Mouse (Mus musculus) stomach, embryonic 14.5 days (tissue): ENCODE results near the gene Sirpb1c. TPM values are rescaled to one million over a fixed set of nuclear protein-coding genes. Genes with fewer than 3 reads are reported as not detected.
"Not testable (repeated sequence)": the region's sequence is repeated elsewhere in the genome, so short reads cannot be mapped to it uniquely, and the experiment has no call there.

ENCODE experiments used
- ATAC-seq: fragments of 200-750 bp; cut with Nextera tagmentation; 2 replicates; pipeline ENCODE4 v1.8.0; 2017; ENCODE audit warnings: low read depth, moderate TSS enrichment; ENCODE audit not compliant: insufficient number of reproducible peaks, insufficient read depth, low FRiP score
- H3K27ac ChIP-seq: fragments of 300-500 bp; sonication (generic); 2 replicates; pipeline ENCODE4 v1.5.1; 2014; ENCODE audit warnings: mild to moderate bottlenecking, low read length, moderate library complexity, mixed read lengths
- H3K27me3 ChIP-seq: fragments of 300-500 bp; sonication (generic); 2 replicates; pipeline ENCODE4 v1.6.1; 2014; ENCODE audit warnings: low read length, control low read depth, mixed read lengths; ENCODE audit not compliant: control insufficient read depth, insufficient read depth
- H3K36me3 ChIP-seq: fragments of 300-500 bp; sonication (generic); 2 replicates; pipeline ENCODE4 v1.6.1; 2014; ENCODE audit warnings: mild to moderate bottlenecking, control low read depth, low read length, moderate library complexity, mixed read lengths; ENCODE audit not compliant: control insufficient read depth, insufficient read depth
- H3K4me1 ChIP-seq: fragments of 300-500 bp; sonication (generic); 2 replicates; pipeline ENCODE4 v1.6.1; 2014; ENCODE audit warnings: low read length, control low read depth, mixed read lengths; ENCODE audit not compliant: control insufficient read depth, insufficient read depth
- H3K4me2 ChIP-seq: fragments of 300-500 bp; sonication (generic); replicated peaks from 2 replicates; pipeline ENCODE4 v1.6.1; 2014; ENCODE audit warnings: low read depth, low read length, control low read depth
- H3K4me3 ChIP-seq: fragments of 300-500 bp; sonication (generic); 2 replicates; pipeline ENCODE4 v1.5.1; 2014; ENCODE audit warnings: low read depth, low read length, control low read depth
- H3K9ac ChIP-seq: fragments of 300-500 bp; sonication (generic); replicated peaks from 2 replicates; pipeline ENCODE4 v1.6.1; 2014; ENCODE audit warnings: low read depth, mild to moderate bottlenecking, control low read depth, low read length, moderate library complexity, mixed read lengths
- H3K9me3 ChIP-seq: fragments of 300-500 bp; sonication (generic); 2 replicates; pipeline ENCODE4 v1.6.1; 2016; ENCODE audit warnings: low read depth, low read length, control low read depth; ENCODE audit not compliant: control insufficient read depth
- WGBS: fragments of 180-500 bp; shearing (Covaris S2); extraction: QIAGEN DNeasy Blood & Tissue Kit; methylation state at CpG from one replicate; pipeline ENCODE4 v1.1.7; 2014; 5-methylcytosine and 5-hydroxymethylcytosine counted together
- polyA plus RNA-seq: library from polyadenylated mRNA; unstranded; fragments of >200 nt; fragmentation: Nextera tagmentation; extraction: Ambion mirVana; gene quantifications from 2 replicates; pipeline ENCODE4 v1.2.1, GENCODE M21; 2014

The Sirpb1c gene
- polyA plus RNA-seq = 0.15 TPM in 1 of 2 replicates, not detected in the other

GRCm38 (mm10) chr3:15848280-15848679 lies at the start of gene Sirpb1c:
Gene Sirpb1c, minus strand, starts transcription at chr3:15848528.
- no CpG with 5 or more reads among the region's 1 CpGs for WGBS

DNA sequence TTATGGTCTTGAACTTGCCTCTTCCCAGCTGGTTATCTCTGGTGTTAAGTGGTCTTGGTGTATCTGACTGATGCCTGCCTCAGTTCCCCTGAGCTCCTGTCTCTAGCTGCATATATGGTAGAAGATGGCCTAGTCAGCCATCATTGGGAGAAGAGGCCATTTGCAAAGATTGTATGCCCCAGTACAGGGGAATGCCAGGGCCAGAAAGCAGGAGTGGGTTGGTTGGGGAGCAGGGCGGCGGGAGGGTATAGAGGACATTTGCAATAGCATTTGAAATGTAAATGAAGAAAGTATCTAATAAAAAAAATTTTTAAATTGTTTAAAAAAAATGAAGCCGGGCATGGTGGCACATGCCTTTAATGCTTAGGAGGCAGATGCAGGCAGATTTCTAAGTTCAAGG lies 38.1 kb upstream of the Sirpb1c start:
- ATAC-seq = no peak
- WGBS = 87% methylated on average over 3 of the region's 3 CpGs
- no peaks in the 10 kb centered on the region for H3K36me3 ChIP-seq

More at GRCm38 (mm10) chr3:15848280-15848679, at the start of gene Sirpb1c:
- not testable (repeated sequence) for ATAC-seq, H3K4me2 ChIP-seq, H3K27ac ChIP-seq, H3K9ac ChIP-seq, H3K27me3 ChIP-seq, H3K9me3 ChIP-seq, H3K36me3 ChIP-seq, H3K4me3 ChIP-seq, H3K4me1 ChIP-seq

GRCm38 (mm10) chr3:15855773-15856172 lies 7.4 kb upstream of the Sirpb1c start:
- H3K9me3 ChIP-seq, H3K4me3 ChIP-seq, H3K4me2 ChIP-seq, H3K4me1 ChIP-seq, H3K27me3 ChIP-seq, H3K36me3 ChIP-seq, H3K27ac ChIP-seq, ATAC-seq, H3K9ac ChIP-seq: not testable (repeated sequence)

More for the DNA sequence above, 38.1 kb upstream of the Sirpb1c start:
- Histone ChIP-seq H3K4me1 (no peaks in the 10 kb centered on the region), H3K4me3 (no peak overlapping the region), H3K9me3 (no peaks in the 10 kb centered on the region), H3K4me2 (no peak overlapping the region), H3K27ac (no peak overlapping the region), H3K9ac (no peak overlapping the region), H3K27me3 (no peaks in the 10 kb centered on the region)

DNA sequence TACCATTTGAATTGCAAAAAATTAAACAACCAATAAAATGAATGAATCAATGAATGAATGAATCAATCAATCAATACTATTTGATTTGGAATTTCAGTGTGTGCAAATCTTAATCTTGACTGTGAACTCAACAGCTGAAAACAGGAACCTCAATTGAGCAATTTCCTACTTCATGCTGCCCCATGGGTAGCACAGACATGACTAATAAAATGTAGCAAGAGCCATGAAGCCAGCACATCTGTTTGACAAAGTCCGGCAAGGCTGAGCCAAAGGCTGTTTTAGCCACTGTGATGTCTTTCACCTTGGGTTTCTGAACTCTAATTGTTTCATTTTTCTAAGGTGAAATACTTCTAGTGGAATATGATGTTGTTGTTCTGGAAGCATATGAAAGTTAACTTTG lies 1.6 kb upstream of the Sirpb1c start:
- Histone ChIP-seq H3K4me2 (no peak overlapping the region), H3K36me3 (no peaks in the 10 kb centered on the region), H3K9ac (no peak overlapping the region), H3K4me1 (no peaks in the 10 kb centered on the region), H3K27ac (no peak overlapping the region), H3K4me3 (no peak overlapping the region), H3K27me3 (no peaks in the 10 kb centered on the region), H3K9me3 (no peaks in the 10 kb centered on the region)
- no peak for ATAC-seq
- WGBS = 93% methylated on average over 1 of the region's 1 CpGs

DNA sequence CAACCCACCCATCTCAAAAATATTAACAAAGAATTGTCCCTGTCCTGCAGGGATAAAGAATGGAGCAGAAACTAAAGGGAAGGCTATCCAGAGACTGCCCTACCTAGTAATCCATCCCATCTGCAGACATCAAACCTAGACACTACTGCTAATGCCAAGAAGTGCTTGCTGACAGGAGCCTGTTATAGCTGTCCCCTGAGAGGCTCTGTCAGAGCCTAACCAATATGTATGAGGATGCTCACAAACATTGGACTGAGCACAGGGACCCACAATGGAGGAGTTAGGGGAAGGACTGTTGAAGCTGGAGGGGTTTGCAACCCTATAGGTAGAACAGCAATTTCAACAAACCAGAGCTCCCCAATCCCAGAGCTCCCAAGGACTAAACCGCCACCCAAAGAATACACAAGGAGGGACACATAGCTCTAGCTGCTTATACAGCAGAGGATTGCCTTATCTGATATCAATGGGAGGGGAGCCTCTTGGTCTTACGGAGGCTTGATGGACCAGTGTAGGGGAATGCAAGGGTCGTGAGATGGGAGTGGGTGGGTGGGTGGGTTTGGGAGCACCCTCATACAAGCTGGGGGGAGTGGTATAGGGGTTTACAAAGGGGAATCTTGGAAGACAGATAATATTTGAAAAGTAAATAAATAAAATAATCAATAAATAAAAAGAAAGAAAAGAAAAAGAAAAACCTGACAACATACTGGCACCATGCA lies 838 bp downstream of the Sirpb1c start:
- Histone ChIP-seq H3K4me2 (no peak overlapping the region), H3K9ac (no peak overlapping the region), H3K27ac (no peak overlapping the region), H3K27me3 (no peaks in the 10 kb centered on the region), H3K9me3 (no peaks in the 10 kb centered on the region), H3K36me3 (no peaks in the 10 kb centered on the region), H3K4me3 (no peak overlapping the region), H3K4me1 (no peaks in the 10 kb centered on the region)
- 81% methylated on average over 3 of the region's 3 CpGs for WGBS
- ATAC-seq = peak; percentile 46; the same call in 1 of the 2 replicates

- not testable (repeated sequence) for H3K27me3 ChIP-seq, H3K9me3 ChIP-seq, H3K4me2 ChIP-seq, H3K4me1 ChIP-seq, H3K9ac ChIP-seq, H3K4me3 ChIP-seq, ATAC-seq, H3K36me3 ChIP-seq, H3K27ac ChIP-seq
- WGBS = 62% methylated on average over 2 of the region's 2 CpGs
Observed at GRCm38 (mm10) chr3:15773642-15774041, 74.7 kb downstream of the Sirpb1c start.

Other genes with a start within 250 kb of the Sirpb1c start
- gene Gm5150, start 157.9 kb upstream of the Sirpb1c start, polyA plus RNA-seq = not detected in 2 replicates